Mouse (Mus musculus) hindlimb bud, embryonic 11.5 days (tissue): ENCODE measurements around the gene Oas1g.
"Not testable (repeated sequence)": the region's sequence is repeated elsewhere in the genome, so short reads cannot be mapped to it uniquely, and the experiment has no call there.

Source experiments
- DNase-seq: peaks from one replicate; pipeline ENCODE4 v3.0.0-alpha.2; 2012; ENCODE audit warnings: low read depth, low spot score; ENCODE audit errors: extremely low spot score

The Oas1g gene

GRCm38 (mm10) chr5:120887413-120887812, at the start of gene Oas1g:
TSS of gene Oas1g (minus strand) at chr5:120887613.
- DNase-seq = not testable (repeated sequence)

DNA sequence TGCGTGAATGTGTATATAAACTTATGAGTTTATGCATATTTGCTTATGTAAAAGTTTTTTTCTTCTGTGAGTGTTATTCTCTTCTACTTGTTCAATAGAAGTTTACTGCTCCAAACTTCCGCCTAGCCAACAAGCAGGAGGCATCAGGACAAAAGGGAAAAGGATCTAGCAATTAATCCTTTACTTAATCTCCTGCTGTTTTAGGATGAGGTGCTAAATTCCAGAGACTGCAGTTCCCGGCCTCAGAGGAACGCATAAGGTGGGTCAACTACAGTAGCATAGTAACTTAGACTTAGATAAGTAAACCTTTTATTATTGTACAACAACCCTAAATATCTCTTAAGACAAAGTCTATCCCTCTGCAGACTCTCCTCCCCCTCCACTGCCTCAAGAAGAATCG, 46.6 kb upstream of the Oas1g start:
- DNase-seq = no peak

- DNase-seq = no peak
These were observed 39.6 kb upstream of the Oas1g start for GRCm38 (mm10) chr5:120927036-120927435.

GRCm38 (mm10) chr5:120926311-120926710, 38.9 kb upstream of the Oas1g start:
- DNase-seq = not testable (repeated sequence)

GRCm38 (mm10) chr5:120924520-120924919, 37.1 kb upstream of the Oas1g start:
- not testable (repeated sequence) for DNase-seq

GRCm38 (mm10) chr5:120923969-120924368, 36.6 kb upstream of the Oas1g start:
- no peak for DNase-seq

DNA sequence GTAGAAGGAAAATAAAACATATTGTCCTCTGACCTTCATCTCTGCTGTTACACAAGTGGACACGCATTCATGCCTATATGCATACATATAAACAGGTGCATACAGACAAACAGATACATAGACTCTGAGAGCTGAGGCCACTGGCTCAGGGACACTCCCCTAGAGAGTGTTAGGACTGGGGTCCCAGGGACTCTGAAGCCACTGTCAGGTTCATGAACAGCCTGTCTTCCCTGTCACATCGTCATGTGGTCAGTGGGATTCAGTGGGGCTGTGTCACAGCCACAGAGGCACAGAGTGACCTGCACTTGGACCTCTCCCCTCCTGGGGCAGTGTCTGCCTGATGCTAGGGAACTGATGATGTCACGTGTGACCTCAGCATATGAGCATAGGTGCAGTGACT, 32.9 kb upstream of the Oas1g start:
- DNase-seq = no peak

GRCm38 (mm10) chr5:120919156-120919935, 31.9 kb upstream of the Oas1g start:
- DNase-seq = not testable (repeated sequence)

DNA sequence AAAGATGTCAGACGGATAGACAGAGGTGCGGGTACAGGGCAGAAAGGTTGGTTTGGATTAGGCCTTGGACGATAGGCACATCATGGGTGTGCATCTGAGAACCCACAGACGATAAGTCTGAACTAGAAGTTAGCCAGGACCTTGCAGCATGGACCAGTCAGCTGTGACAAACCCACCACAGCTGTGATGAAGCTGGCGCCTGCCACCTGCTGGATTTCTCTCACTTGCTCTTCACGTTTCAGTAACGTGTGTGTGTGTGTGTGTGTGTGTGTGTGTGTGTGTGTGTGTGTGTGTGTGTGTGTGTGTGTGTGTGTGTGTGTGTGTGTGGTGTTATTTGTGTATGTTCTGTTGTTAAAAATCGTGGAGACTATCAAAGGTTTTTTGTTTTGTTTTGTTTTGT, 26.8 kb upstream of the Oas1g start, which contains the start of gene Oas1d:
Oas1d (plus strand) TSS at position 333 of the 400 bp plus-strand sequence.
- not testable (repeated sequence) for DNase-seq

DNA sequence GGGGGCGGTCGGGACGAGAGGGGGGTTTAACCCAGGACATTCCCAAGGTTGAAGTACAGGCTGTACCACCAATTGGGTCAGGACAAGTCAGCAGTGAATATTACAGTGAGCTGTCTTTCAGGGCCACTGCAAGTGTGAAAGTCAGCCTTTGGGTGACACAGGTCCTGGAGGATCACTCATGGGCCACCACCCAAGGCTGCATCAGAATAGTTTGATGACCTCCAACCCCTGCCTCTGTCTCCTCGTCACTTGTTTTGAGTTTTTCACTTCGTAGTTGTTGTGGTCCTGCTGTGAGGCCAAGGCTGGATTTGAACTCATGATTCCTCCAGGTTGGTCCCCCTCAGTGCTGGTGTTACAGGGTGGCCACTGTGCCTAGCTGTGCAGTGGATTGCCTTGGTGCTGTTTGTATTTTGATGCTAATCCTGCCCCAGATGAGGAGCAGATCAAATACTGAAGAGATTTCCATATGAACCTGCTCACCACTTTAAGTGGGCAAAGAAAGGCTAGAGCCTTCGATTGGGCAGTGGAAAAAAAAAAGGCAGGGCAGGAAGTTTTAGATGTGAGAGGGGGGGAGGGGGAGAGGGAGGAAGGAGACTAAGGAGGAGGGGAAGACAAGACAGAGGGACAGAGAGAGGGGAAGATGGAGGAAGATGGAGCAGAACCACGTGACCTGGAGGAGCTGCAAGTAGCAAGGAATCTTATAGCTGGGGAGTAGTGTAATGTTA, 20.9 kb upstream of the Oas1g start:
- no peak for DNase-seq

GRCm38 (mm10) chr5:120906791-120907733, 19.6 kb upstream of the Oas1g start, which contains the start of gene Oas1a:
TSS of gene Oas1a (minus strand) at chr5:120907521.
- DNase-seq = not testable (repeated sequence)

- DNase-seq = no peak
These were observed 14.6 kb upstream of the Oas1g start for GRCm38 (mm10) chr5:120902056-120902455.

DNA sequence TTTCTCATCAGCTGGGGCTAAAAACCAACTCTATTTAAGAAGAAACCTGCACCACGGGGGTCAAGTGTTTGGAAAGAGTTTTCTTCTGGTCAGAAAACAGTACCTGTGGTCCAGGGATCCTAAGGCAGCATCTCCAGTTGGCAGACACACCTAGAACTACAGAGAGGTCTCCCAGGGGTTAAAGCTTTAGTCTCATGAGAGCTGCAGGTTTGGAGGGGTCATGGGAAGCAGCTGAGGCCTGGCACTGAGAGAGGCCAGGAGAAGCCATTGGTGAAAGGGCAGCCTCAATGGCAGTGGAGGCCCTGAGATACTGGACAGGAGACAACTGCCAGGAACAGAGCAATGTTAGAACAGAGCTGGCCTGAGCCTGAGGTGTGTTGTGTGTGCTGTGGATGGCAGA, 13.3 kb upstream of the Oas1g start:
- no peak for DNase-seq

DNA sequence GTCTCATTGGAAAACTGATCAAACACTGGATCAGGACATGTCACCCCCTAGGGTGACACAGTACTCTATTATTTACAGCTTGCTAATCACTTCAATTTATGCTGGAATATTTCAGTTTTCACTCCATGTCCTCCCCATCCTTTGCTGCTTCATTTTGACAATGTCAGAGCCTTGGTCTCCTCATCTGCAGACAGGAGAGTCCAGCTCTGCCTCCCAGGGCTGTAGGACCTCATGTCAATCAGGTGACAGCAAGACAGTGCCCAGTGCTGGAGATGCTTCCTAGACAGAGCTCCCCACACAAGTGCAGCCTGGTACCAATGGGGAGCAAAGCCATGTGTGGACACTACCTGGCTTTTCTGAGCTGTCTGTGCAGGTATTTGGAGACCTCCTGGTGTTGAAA, 11.3 kb upstream of the Oas1g start:
- DNase-seq = no peak

GRCm38 (mm10) chr5:120898307-120898706, 10.9 kb upstream of the Oas1g start:
- DNase-seq = no peak

DNA sequence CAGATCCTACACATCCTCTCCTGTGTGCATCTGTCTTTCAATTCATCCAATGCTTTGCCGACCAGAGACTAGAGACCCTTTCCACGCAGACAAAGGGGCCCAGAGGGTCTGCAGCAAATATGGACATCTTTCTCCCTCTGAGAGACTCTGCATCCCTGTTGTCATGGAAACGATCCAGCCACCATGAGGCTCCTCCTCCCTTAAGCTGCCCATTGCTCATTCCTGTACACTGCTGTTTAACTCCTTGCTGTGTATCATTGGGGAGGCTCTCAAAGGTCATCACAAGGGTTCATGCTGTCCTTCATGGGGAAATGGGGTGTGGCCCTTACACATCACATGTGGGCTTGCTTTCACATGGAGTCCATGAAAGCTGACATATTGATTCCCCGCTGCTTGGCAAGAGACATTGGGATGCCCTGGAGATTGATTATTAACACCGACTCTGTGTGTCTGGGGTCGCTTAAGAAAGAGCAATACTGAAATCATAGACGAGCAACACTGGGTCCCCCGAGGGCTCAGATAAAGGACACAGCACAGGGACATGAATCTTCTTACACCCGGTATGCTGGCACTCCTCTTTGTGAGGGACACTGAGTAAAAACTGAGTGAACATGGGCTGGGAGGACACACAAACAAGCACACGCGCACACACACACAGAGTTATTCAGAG, 8.0 kb upstream of the Oas1g start:
- no peak for DNase-seq

GRCm38 (mm10) chr5:120894692-120895091, 7.3 kb upstream of the Oas1g start:
- not testable (repeated sequence) for DNase-seq

- not testable (repeated sequence) for DNase-seq
These were observed 6.5 kb upstream of the Oas1g start for GRCm38 (mm10) chr5:120893866-120894265.

DNA sequence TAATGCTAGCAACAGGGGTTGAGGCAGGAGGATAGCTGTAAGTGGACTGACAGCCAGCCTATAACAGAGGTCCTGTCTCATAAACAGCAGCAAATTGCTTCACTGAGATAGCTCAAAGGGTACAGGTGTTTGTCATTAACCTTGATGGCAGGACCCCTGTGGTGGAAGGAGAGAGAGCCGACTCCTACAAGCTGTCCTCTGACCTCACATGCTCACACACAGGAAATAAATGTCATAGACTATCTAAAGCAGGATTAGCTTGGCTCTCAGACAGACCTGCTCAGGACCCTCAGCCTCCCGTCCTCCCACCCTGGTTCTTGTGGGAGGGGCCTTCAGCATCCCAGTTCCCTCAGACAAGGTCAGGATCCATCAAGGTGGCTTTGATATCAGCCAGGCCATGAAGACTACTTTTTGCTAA, 4.8 kb upstream of the Oas1g start:
- DNase-seq = no peak

- DNase-seq = not testable (repeated sequence)
These were observed 4.3 kb upstream of the Oas1g start for GRCm38 (mm10) chr5:120891566-120892242.
